Mouse (Mus musculus) limb, embryonic 13.5 days (tissue): ENCODE data around the gene Sigirr. TPM values are rescaled to one million over a fixed set of nuclear protein-coding genes. Genes with fewer than 3 reads are reported as not detected.

Source experiments
- polyA plus RNA-seq: library from polyadenylated mRNA; unstranded; fragments of >200 nt; fragmentation: Nextera tagmentation; extraction: Ambion mirVana; gene quantifications from 2 replicates; pipeline ENCODE4 v1.2.1, GENCODE M21; 2015

Sigirr gene
- polyA plus RNA-seq, 1 experiment from 2014 or later = 2.7 TPM

Other genes starting within 250 kb of the Sigirr start
- not detected in 2 replicates for gene Gm45785, start 244.2 kb downstream of the Sigirr start, polyA plus RNA-seq
- gene Ric8a, start 243.6 kb downstream of the Sigirr start, polyA plus RNA-seq = 65.2 and 73.1 TPM in 2 replicates
- gene Bet1l, start 243.0 kb downstream of the Sigirr start, polyA plus RNA-seq = 59.2 and 63.6 TPM in 2 replicates
- gene Psmd13, start 218.6 kb downstream of the Sigirr start, polyA plus RNA-seq = 251 and 252 TPM in 2 replicates
- 29.6 and 30.1 TPM in 2 replicates for gene Sirt3, start 218.3 kb downstream of the Sigirr start, polyA plus RNA-seq
- gene Cox8b, start 200.1 kb downstream of the Sigirr start, polyA plus RNA-seq = 9.3 and 10.0 TPM in 2 replicates
- gene Nlrp6, start 179.7 kb downstream of the Sigirr start, polyA plus RNA-seq = 0.05 and 0.06 TPM in 2 replicates
- gene Pgghg, start 159.2 kb downstream of the Sigirr start, polyA plus RNA-seq = 25.9 and 28.0 TPM in 2 replicates
- 10.7 and 15.2 TPM in 2 replicates for gene Ifitm5, start 150.3 kb downstream of the Sigirr start, polyA plus RNA-seq
- not detected in 2 replicates for gene Gm45717, start 144.6 kb downstream of the Sigirr start, polyA plus RNA-seq
- 1,181 and 1,271 TPM in 2 replicates for gene Ifitm2, start 144.6 kb downstream of the Sigirr start, polyA plus RNA-seq
- 50.2 and 64.6 TPM in 2 replicates for gene Ifitm1, start 133.4 kb downstream of the Sigirr start, polyA plus RNA-seq
- 121 and 130 TPM in 2 replicates for gene Ifitm3, start 89.8 kb downstream of the Sigirr start, polyA plus RNA-seq
- gene Ifitm6, start 82.6 kb downstream of the Sigirr start, polyA plus RNA-seq = 0.31 TPM in 1 of 2 replicates, not detected in the other
- gene Gm17387, start 71.4 kb downstream of the Sigirr start, polyA plus RNA-seq = not detected in 2 replicates
- gene B4galnt4, start 39.5 kb downstream of the Sigirr start, polyA plus RNA-seq = 21.5 and 26.9 TPM in 2 replicates
- gene Pkp3, start 22.4 kb downstream of the Sigirr start, polyA plus RNA-seq = 23.9 and 25.5 TPM in 2 replicates
- 1.3 and 2.1 TPM in 2 replicates for gene Ano9, start 17.2 kb upstream of the Sigirr start, polyA plus RNA-seq
- 85.5 and 89.2 TPM in 2 replicates for gene Ptdss2, start 21.8 kb upstream of the Sigirr start, polyA plus RNA-seq
- 112 and 118 TPM in 2 replicates for gene Rnh1, start 72.3 kb upstream of the Sigirr start, polyA plus RNA-seq
- gene Hras, start 93.4 kb upstream of the Sigirr start, polyA plus RNA-seq = 94.5 and 97.5 TPM in 2 replicates
- 11.4 and 12.9 TPM in 2 replicates for gene Lrrc56, start 93.6 kb upstream of the Sigirr start, polyA plus RNA-seq
- 2.6 TPM in 2 replicates for gene Lmntd2, start 113.5 kb upstream of the Sigirr start, polyA plus RNA-seq
- 32.7 and 34.0 TPM in 2 replicates for gene Rassf7, start 115.3 kb upstream of the Sigirr start, polyA plus RNA-seq
- gene Phrf1, start 128.2 kb upstream of the Sigirr start, polyA plus RNA-seq = 87.2 and 88.0 TPM in 2 replicates
- 1.8 and 2.3 TPM in 2 replicates for gene Irf7, start 165.9 kb upstream of the Sigirr start, polyA plus RNA-seq
- gene Cdhr5, start 176.2 kb upstream of the Sigirr start, polyA plus RNA-seq = 0.13 TPM in 1 of 2 replicates, not detected in the other
- gene Sct, start 178.6 kb upstream of the Sigirr start, polyA plus RNA-seq = 12.1 and 12.8 TPM in 2 replicates
- 1.6 and 2.3 TPM in 2 replicates for gene Drd4, start 191.4 kb upstream of the Sigirr start, polyA plus RNA-seq
- gene Deaf1, start 227.1 kb upstream of the Sigirr start, polyA plus RNA-seq = 77.5 and 79.9 TPM in 2 replicates
- gene Tmem80, start 227.2 kb upstream of the Sigirr start, polyA plus RNA-seq = 45.0 and 48.7 TPM in 2 replicates
- 7.4 and 10.3 TPM in 2 replicates for gene Eps8l2, start 238.3 kb upstream of the Sigirr start, polyA plus RNA-seq